Mouse (Mus musculus) embryonic facial prominence, embryonic 15.5 days (tissue): ENCODE data around the gene Mycbp2. TPM values are rescaled to one million over a fixed set of nuclear protein-coding genes. Genes with fewer than 3 reads are reported as not detected.

Experiments
- ATAC-seq: fragments of 200-750 bp; cut with Nextera tagmentation; 2 replicates; pipeline ENCODE4 v1.8.0; 2017; ENCODE audit warnings: low read depth, moderate TSS enrichment; ENCODE audit not compliant: insufficient number of reproducible peaks, low FRiP score, low TSS enrichment
- H3K27ac ChIP-seq: fragments of 300-500 bp; sonication (generic); replicated peaks from 2 replicates; pipeline ENCODE4 v1.5.1; 2015; ENCODE audit warnings: mild to moderate bottlenecking, inconsistent platforms
- H3K27me3 ChIP-seq: fragments of 300-500 bp; sonication (generic); 2 replicates; pipeline ENCODE4 v1.6.1; 2015; ENCODE audit warnings: inconsistent platforms
- H3K36me3 ChIP-seq: fragments of 300-500 bp; sonication (generic); 2 replicates; pipeline ENCODE4 v1.6.1; 2015; ENCODE audit warnings: mild to moderate bottlenecking, inconsistent platforms
- H3K4me1 ChIP-seq: fragments of 300-500 bp; sonication (generic); 2 replicates; pipeline ENCODE4 v1.6.1; 2015; ENCODE audit warnings: inconsistent platforms
- H3K4me2 ChIP-seq: fragments of 300-500 bp; sonication (generic); replicated peaks from 2 replicates; pipeline ENCODE4 v1.6.1; 2015; ENCODE audit warnings: mild to moderate bottlenecking, inconsistent platforms
- H3K4me3 ChIP-seq: fragments of 300-500 bp; sonication (generic); replicated peaks from 2 replicates; pipeline ENCODE4 v1.5.1; 2015; ENCODE audit warnings: mild to moderate bottlenecking, inconsistent platforms
- H3K9ac ChIP-seq: fragments of 300-500 bp; sonication (generic); 2 replicates; pipeline ENCODE4 v1.6.1; 2015; ENCODE audit warnings: inconsistent platforms
- H3K9me3 ChIP-seq: fragments of 300-500 bp; sonication (generic); replicated peaks from 2 replicates; pipeline ENCODE4 v1.6.1; 2016; ENCODE audit warnings: inconsistent platforms
- WGBS: fragments of 180-500 bp; shearing (Covaris S2); methylation state at CpG from one replicate; pipeline ENCODE4 v1.1.7; 2015; 5-methylcytosine and 5-hydroxymethylcytosine counted together
- polyA plus RNA-seq: library from polyadenylated mRNA; unstranded; fragments of >200 nt; fragmentation: Nextera tagmentation; extraction: Ambion mirVana; gene quantifications from 2 replicates; pipeline ENCODE4 v1.2.1, GENCODE M21; 2015

Mycbp2 gene
- polyA plus RNA-seq, 1 experiment from 2014 or later: 23.6 TPM

DNA sequence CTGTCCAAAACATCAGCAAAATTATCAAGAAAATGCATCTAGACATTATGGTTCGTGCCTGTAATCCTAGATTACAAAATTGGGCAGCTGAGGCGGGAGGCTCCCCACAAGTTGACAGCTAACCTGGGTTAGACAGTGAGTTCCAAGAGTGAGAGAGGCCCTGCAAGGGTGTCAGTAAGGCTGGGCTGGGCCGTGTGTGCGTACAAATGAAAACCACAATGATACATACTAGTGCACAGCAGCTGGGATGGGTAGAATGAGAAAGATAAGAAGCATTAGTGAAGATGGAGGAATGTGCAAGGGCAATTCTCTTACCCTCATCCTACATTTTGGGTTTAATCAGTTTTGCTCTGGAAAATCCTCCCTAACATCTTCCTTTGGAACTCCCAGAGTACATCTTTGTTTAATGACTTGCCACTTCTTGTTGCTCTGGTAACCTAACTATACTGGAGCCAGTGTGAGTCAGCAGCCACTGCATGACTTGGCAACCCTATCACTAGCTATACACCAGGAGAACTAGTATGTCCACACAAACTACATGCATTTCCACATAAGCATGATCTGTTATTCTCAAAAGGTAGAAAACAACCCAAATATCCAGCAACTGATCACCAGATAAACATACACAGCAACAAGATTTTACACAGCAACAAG, 259.8 kb downstream of the Mycbp2 start:
- no peak for ATAC-seq
- Histone ChIP-seq H3K4me1 (no peaks in the 10 kb centered on the region), H3K27me3 (no peaks in the 10 kb centered on the region), H3K4me3 (no peak overlapping the region), H3K4me2 (no peak overlapping the region), H3K36me3 (peaks cover 43% of the 10 kb centered on the region), H3K9ac (no peak overlapping the region), H3K9me3 (no peaks in the 10 kb centered on the region), H3K27ac (no peak overlapping the region)
- 87% methylated on average over 4 of the region's 4 CpGs for WGBS

DNA sequence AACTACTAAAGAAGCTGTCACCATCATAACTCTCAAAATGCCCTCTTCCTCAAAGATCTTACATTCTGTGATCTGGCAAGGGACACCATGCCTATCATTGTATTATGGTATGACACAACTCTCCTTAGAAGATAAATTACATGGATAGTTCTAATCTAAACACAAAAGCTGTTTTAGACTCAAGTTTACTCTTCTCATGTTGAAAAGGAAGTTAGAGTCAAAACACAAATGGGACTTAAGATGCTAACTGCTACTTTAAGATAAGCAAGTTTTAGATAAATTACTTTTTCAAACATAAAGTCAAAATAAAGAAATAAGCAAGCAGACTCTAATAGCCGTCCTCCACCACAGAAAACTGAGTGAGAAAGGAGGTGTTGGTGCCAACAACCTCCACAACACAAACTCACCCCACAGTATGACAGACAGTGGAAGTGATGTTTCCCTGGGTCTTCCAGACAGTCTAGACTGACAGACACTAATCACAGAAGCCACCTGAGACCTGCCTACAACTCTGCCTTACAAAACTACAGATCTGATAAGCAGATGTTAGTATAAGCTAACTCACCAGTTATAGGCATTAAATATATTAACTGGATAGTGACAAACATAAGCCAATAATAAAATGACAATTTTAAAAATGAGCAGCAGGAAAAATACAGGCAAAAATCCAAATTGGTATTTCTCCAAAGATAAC, 260.6 kb downstream of the Mycbp2 start:
- Histone ChIP-seq H3K4me3 (no peak overlapping the region), H3K9me3 (no peaks in the 10 kb centered on the region), H3K36me3 (peaks cover 43% of the 10 kb centered on the region), H3K27me3 (no peaks in the 10 kb centered on the region), H3K9ac (no peak overlapping the region), H3K4me2 (no peak overlapping the region), H3K27ac (no peak overlapping the region), H3K4me1 (no peaks in the 10 kb centered on the region)
- WGBS: 88% methylated on average over 1 of the region's 1 CpGs
- no peak for ATAC-seq

DNA sequence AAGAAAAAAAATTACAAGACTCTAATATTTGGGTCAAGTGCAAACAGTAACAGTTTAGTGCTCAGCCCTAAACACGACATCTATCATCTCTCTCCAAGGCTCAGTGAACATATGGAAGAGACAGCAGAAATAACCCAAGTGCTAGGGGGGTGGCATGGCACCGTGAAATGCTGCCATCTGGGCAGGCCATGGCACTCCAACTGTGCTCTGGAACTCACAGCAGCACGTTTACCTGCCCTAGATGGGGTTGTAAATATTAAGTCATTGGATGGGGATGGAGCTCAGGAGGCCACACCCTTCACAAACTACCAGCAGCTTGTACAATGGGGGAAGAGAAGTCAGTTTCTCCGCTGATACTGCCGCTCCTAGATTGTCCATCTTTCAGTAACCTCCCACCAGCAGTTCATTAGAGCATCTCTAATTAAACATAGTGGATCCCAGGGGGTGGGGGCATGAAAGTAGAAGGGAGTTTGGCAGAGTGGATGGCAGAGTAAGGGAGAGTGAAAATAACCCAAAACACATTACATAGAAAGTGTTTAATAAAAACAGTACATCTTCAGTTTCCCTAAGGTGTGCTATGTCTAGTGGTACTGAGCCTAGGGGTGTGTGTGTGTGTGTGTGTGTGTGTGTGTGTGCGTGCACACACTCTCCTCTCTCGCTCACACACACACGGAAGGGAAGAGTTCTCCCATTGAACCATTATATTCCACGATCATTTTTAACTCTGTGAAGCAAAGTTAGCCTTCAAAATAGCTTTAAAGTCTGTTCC, 267.2 kb downstream of the Mycbp2 start:
- peaks cover 34% of the 10 kb centered on the region for H3K36me3 ChIP-seq
- no peaks in the 10 kb centered on the region for H3K4me1 ChIP-seq
- 72% methylated on average over 9 of the region's 9 CpGs for WGBS
- no peak overlapping the region for H3K9ac ChIP-seq
- ATAC-seq: no peak
- H3K27ac ChIP-seq: no peak overlapping the region
- H3K4me2 ChIP-seq: no peak overlapping the region
- no peaks in the 10 kb centered on the region for H3K9me3 ChIP-seq
- H3K27me3 ChIP-seq: no peaks in the 10 kb centered on the region
- H3K4me3 ChIP-seq: no peak overlapping the region

DNA sequence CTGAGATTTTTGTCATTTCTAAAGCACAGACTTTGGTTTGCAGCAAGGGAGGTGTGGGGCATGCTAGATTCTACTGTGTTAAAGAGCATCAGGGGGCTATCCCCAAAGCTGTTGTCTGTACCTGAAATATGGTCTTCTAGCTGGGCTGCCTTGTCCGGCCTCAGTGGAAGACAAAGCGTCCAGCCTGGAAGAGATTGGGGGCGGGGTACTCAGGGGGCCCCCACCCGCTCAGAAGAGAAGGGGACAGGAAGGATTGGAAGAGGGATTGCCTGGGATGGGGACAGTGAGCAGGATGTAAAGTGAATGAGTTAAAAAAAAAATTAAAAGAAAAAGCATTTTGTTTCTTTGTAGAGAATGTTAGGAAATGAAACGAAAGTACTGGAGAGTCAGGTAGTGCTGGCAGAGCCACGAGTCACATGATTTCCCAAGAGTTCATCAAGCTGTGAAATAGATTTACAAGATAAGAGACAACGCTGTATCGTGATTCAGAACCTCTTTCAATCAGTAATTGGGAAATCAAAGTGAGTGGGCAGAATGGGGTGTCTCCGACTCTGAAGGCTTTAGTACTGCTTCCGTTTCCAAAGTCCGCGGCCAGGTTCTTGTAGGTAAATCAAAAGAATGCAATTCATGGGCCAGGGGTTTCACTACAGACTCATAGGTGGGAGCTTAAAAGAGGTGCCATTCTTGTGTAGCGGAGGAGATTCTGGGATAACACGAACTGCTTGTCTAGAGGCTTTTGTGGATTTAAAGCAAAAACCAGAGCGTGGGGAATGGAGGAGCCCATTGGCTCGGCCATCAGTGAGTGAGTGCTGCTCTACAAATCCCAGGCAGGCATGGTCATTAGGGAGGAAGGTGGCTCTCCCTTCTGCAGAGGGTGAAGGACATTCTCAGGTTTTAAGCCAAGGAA, 268.4 kb downstream of the Mycbp2 start:
- no peak overlapping the region for H3K27ac ChIP-seq
- H3K27me3 ChIP-seq: no peaks in the 10 kb centered on the region
- H3K9ac ChIP-seq: no peak overlapping the region
- 87% methylated on average over 16 of the region's 16 CpGs for WGBS
- no peaks in the 10 kb centered on the region for H3K4me1 ChIP-seq
- no peaks in the 10 kb centered on the region for H3K9me3 ChIP-seq
- ATAC-seq: no peak
- H3K36me3 ChIP-seq: peaks cover 39% of the 10 kb centered on the region
- no peak overlapping the region for H3K4me2 ChIP-seq
- H3K4me3 ChIP-seq: no peak overlapping the region

DNA sequence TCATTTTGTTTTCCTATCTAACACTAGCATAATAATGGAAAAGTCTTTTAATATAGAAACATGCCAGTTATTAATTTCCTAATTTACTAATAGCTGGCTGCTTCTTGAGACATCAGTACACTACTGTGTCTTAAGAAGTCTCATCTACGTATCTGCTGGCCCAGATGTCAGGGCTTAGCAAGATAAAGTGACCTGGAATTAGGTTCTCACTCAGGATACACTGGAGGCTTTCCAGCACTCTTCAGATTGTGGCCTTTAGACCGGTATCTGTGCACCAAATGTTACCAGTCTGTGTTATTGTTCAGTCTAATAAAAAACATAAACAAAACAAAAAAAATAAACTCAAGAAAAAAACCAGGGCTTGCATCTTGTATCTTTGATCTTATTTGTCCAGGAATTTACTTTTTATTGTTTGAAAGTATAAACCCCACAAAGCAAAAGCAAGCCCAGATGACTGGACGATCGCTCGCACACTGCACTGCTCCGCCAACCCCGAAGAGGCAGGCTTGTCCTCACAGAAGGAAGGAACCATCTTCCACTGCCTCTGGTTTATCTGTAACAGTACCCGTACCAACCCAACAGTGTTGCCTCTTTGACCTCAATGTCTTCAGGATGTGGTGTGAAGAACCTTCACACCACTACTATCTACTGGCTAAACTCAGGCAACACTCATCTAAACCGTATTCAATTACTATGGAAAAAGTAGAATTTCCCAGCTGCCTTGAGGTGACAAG, 269.2 kb downstream of the Mycbp2 start:
- Histone ChIP-seq H3K27ac (no peak overlapping the region), H3K9ac (no peak overlapping the region), H3K4me3 (no peak overlapping the region), H3K4me2 (no peak overlapping the region), H3K27me3 (no peaks in the 10 kb centered on the region), H3K9me3 (no peaks in the 10 kb centered on the region), H3K4me1 (no peaks in the 10 kb centered on the region), H3K36me3 (peaks cover 40% of the 10 kb centered on the region)
- no peak for ATAC-seq
- 86% methylated on average over 9 of the region's 9 CpGs for WGBS

DNA sequence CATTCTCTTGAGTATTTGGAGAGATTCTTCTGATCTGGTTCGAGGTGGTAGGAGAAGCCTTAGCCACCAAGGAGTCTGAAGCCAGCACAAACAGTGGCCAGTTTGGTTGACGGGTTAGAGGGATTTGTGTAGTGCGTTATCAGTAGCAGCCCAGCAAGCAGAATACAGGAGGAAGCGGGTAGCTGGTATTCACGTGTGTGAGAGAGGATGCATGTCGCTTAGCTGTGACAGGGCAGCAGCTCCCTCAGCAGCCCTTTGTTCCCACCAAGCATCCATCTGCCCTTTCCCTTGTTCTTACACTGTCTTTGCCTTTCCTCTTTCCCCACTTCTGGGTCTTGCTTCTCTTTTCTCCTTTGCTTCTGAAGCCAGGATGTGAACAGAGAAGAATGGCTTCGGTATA, 271.4 kb downstream of the Mycbp2 start:
- peaks cover 6% of the 10 kb centered on the region; the same call in 1 of the 2 replicates for H3K4me1 ChIP-seq
- 91% methylated on average over 7 of the region's 7 CpGs for WGBS
- no peak overlapping the region for H3K27ac ChIP-seq
- H3K4me3 ChIP-seq: no peak overlapping the region
- no peaks in the 10 kb centered on the region for H3K27me3 ChIP-seq
- H3K36me3 ChIP-seq: peaks cover 40% of the 10 kb centered on the region
- H3K4me2 ChIP-seq: no peak overlapping the region
- H3K9ac ChIP-seq: no peak overlapping the region
- H3K9me3 ChIP-seq: no peaks in the 10 kb centered on the region
- ATAC-seq: no peak

DNA sequence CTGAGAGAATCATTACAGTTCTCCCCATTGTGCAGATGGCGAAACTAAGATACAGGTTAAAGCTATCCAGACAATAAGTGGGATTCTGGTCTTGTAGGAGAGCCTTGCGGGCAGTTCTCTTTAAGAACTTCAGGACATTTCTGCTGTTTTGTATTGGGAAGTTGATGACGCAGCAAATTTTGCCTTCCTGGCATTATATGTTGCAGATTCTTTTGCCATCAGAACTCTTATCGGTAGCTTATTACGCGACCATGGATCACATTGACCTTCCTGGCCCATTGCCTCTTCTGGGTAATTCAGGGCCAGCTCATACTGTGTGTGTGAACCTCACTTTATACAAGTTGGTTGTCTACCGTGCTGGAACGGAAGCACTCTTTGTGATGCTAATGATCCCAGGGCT, 272.8 kb downstream of the Mycbp2 start:
- Histone ChIP-seq H3K36me3 (peaks cover 40% of the 10 kb centered on the region), H3K27me3 (no peaks in the 10 kb centered on the region), H3K27ac (no peak overlapping the region), H3K4me1 (peaks cover 11% of the 10 kb centered on the region), H3K4me3 (no peak overlapping the region), H3K9me3 (no peaks in the 10 kb centered on the region), H3K4me2 (no peak overlapping the region), H3K9ac (no peak overlapping the region)
- WGBS: 95% methylated on average over 8 of the region's 8 CpGs
- no peak for ATAC-seq

DNA sequence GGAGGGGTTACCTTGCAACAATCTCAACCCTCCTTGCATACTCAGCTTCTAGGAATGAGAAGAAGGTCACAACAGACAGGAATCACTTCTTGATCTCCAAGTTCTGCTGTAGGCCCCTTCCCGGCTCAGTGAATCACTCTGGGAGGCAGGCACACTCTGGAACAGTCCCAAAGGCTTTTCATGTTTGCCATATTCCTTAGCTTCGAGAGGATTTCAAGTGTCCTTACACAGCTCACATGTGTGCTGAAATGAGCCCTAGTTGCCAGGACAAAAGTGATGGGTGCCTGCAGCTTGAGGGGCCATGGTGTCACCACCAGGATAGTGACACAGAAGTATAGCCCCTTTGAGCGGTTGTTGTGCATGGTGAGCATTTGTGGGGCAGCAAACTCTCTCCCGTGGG, 273.9 kb downstream of the Mycbp2 start:
- Histone ChIP-seq H3K27me3 (no peaks in the 10 kb centered on the region), H3K4me1 (peaks cover 11% of the 10 kb centered on the region), H3K27ac (no peak overlapping the region), H3K4me2 (no peak overlapping the region), H3K9me3 (no peaks in the 10 kb centered on the region), H3K4me3 (no peak overlapping the region), H3K9ac (no peak overlapping the region), H3K36me3 (peaks cover 37% of the 10 kb centered on the region)
- ATAC-seq: no peak
- WGBS: 89% methylated on average over 4 of the region's 4 CpGs

DNA sequence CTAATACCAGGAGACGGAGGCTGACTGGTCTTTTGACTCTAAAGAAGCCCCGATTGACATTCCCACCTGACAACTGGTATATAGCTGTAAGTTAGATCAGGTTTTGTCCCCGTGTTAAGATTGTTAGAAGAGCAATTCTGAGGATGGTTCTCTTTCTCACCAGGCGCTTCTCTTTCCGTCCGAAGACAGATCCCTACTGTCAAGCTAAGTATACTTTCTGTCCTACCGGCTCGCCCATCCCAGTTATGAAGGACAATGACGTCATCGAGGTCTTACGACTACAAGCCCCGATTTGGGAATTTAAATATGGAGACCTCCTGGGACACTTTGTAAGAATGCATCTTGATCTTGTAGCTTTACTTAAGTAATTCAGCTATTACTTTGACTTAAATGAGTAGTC, 275.1 kb downstream of the Mycbp2 start:
- no peak for ATAC-seq
- Histone ChIP-seq H3K9ac (no peak overlapping the region), H3K9me3 (no peaks in the 10 kb centered on the region), H3K36me3 (peaks cover 30% of the 10 kb centered on the region), H3K4me1 (peaks cover 11% of the 10 kb centered on the region), H3K27me3 (no peaks in the 10 kb centered on the region), H3K27ac (no peak overlapping the region), H3K4me3 (no peak overlapping the region), H3K4me2 (0 out of 2 replicates have a peak overlapping the region, but pooled peaks have one; percentile 88)
- 90% methylated on average over 12 of the region's 12 CpGs for WGBS

DNA sequence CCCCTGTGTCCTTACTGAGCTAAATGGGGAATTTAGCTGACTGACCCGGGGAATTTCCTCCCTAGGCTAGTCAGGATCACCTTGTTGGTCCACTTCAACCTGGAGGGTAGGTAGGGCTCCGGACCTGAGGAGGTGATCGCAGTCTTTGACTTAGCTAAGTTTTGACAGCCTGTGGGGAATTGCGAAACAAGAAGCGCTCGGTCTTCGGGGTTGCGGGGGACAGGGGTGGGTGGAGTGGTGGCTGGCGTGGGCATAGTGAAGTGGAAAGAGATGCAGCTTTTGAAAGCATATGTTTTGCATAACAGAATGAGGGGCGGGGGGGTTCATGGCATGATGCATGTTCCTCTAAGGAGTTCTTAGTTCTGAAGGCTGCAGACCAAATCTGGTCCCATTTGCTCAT, 275.8 kb downstream of the Mycbp2 start:
- peak overlapping the region; percentile 83 for H3K4me3 ChIP-seq
- ATAC-seq: no peak
- WGBS: 2% methylated on average over 10 of the region's 10 CpGs
- H3K9ac ChIP-seq: peak overlapping the region; percentile 78
- H3K4me1 ChIP-seq: peaks cover 11% of the 10 kb centered on the region
- H3K36me3 ChIP-seq: peaks cover 23% of the 10 kb centered on the region
- H3K27me3 ChIP-seq: no peaks in the 10 kb centered on the region
- H3K27ac ChIP-seq: peak overlapping the region; percentile 92
- peak overlapping the region; percentile 88 for H3K4me2 ChIP-seq
- H3K9me3 ChIP-seq: no peaks in the 10 kb centered on the region
